Mouse (Mus musculus): ENCODE results near the gene Kctd10. TPM values are rescaled to one million over a fixed set of nuclear protein-coding genes. Genes with fewer than 3 reads are reported as not detected.

The Kctd10 gene
- polyA plus RNA-seq, 1 experiment = 41.1 TPM

GRCm38 (mm10) chr5:114358833-114359232, 21.5 kb downstream of the Kctd10 start:
- H3K4me1 ChIP-seq (ENCODE audit: control insufficient read depth, insufficient read depth, low read length) = no peaks in the 10 kb centered on the region
- H3K4me3 ChIP-seq (ENCODE audit: insufficient read depth, low read length) = no peak overlapping the region
- no peak for TF ChIP-seq CTCF (IDR thresholded peaks at IDR 0.05; ENCODE audit: low read depth, low read length)
- TF ChIP-seq POLR2A (IDR thresholded peaks at IDR 0.05; ENCODE audit: borderline replicate concordance, low read depth, low read length) = no peak
- no peak overlapping the region for H3K27ac ChIP-seq (ENCODE audit: insufficient read depth, low read depth, low read length)

- TF ChIP-seq CTCF (IDR thresholded peaks at IDR 0.05; ENCODE audit: low read depth, low read length) (no peak), POLR2A (IDR thresholded peaks at IDR 0.05; ENCODE audit: borderline replicate concordance, low read depth, low read length) (no peak)
- Histone ChIP-seq H3K4me1 (ENCODE audit: control insufficient read depth, insufficient read depth, low read length) (no peaks in the 10 kb centered on the region), H3K4me3 (ENCODE audit: insufficient read depth, low read length) (no peak overlapping the region), H3K27ac (ENCODE audit: insufficient read depth, low read depth, low read length) (no peak overlapping the region)
Measured at GRCm38 (mm10) chr5:114356936-114357751, 23.2 kb downstream of the Kctd10 start.

DNA sequence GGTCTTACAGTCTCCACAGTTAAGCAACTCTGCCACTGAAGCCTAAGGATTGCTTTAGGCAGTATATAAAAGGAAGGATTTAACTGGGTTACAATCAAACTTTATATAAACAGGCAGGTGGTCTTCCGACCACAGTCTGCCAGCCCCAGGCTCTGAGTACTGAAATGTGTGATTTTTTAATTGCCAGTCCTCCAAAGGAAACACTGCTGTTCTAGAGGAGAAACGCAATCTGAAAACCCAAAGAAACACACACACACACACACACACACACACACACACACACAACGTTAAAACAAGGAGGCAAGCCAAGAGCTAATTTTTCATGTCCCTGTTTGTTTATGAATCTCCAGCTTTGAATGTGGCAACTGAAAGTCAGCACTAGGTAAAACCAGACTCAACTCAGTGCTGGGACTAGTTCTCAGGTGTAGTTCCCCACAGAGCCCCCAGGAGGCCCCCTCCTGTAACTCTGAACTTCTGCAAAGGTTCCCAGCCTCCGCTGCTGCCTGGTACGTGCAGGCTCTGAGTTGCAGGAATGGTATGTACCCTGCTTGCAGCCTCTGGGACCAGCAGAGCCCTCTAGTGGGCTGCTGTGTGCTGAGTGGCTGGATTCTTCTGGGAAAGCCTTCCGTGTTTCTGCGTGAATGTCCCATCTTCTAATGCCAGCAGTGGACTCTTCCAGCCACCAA, 23.9 kb downstream of the Kctd10 start:
- H3K27ac ChIP-seq (ENCODE audit: insufficient read depth, low read depth, low read length) = no peak overlapping the region
- H3K4me1 ChIP-seq (ENCODE audit: control insufficient read depth, insufficient read depth, low read length) = no peaks in the 10 kb centered on the region
- TF ChIP-seq POLR2A (IDR thresholded peaks at IDR 0.05; ENCODE audit: borderline replicate concordance, low read depth, low read length) (no peak), CTCF (IDR thresholded peaks at IDR 0.05; ENCODE audit: low read depth, low read length) (peak; percentile 49; the same call in 1 of the 2 replicates)
- no peak overlapping the region for H3K4me3 ChIP-seq (ENCODE audit: insufficient read depth, low read length)

- Histone ChIP-seq H3K27ac (ENCODE audit: insufficient read depth, low read depth, low read length) (no peak overlapping the region), H3K4me3 (ENCODE audit: insufficient read depth, low read length) (no peak overlapping the region), H3K4me1 (ENCODE audit: control insufficient read depth, insufficient read depth, low read length) (no peaks in the 10 kb centered on the region)
- TF ChIP-seq POLR2A (IDR thresholded peaks at IDR 0.05; ENCODE audit: borderline replicate concordance, low read depth, low read length) = no peak
- no peak for TF ChIP-seq CTCF (IDR thresholded peaks at IDR 0.05; ENCODE audit: low read depth, low read length)
Measured at GRCm38 (mm10) chr5:114351490-114351889, 28.8 kb downstream of the Kctd10 start.

- TF ChIP-seq POLR2A (IDR thresholded peaks at IDR 0.05; ENCODE audit: borderline replicate concordance, low read depth, low read length) = no peak
- H3K27ac ChIP-seq (ENCODE audit: insufficient read depth, low read depth, low read length) = no peak overlapping the region
- H3K4me1 ChIP-seq (ENCODE audit: control insufficient read depth, insufficient read depth, low read length) = 0 out of 2 replicates have a peak, but pooled peaks cover 2% of the 10 kb centered on the region
- no peak overlapping the region for H3K4me3 ChIP-seq (ENCODE audit: insufficient read depth, low read length)
Measured at GRCm38 (mm10) chr5:114347005-114347404, 33.3 kb downstream of the Kctd10 start.

GRCm38 (mm10) chr5:114345538-114345937, 34.8 kb downstream of the Kctd10 start:
- no peak overlapping the region for H3K4me3 ChIP-seq (ENCODE audit: insufficient read depth, low read length)
- no peak overlapping the region for H3K27ac ChIP-seq (ENCODE audit: insufficient read depth, low read depth, low read length)
- TF ChIP-seq CTCF (IDR thresholded peaks at IDR 0.05; ENCODE audit: low read depth, low read length) (no peak), POLR2A (IDR thresholded peaks at IDR 0.05; ENCODE audit: borderline replicate concordance, low read depth, low read length) (no peak)
- 0 out of 2 replicates have a peak, but pooled peaks cover 2% of the 10 kb centered on the region for H3K4me1 ChIP-seq (ENCODE audit: control insufficient read depth, insufficient read depth, low read length)

DNA sequence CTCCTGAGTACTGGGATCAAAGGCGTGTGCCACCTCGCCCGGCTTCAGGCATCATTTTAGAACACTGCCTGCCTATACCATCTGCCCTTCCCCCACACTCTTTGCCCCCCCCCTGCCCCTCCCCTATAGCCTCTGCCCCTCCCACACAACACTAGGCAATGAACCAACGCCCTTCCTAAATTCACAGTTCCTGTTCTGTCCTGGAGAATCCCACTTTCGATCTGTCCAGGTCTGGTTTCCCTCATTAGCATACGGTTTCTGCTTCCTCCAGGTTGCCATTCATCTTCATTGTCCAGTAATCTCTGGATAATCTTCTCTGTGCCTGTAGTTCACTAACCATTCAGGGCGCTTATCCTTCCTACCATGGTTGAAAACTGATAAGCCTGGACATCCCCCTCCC, 36.7 kb downstream of the Kctd10 start:
- no peak overlapping the region for H3K4me3 ChIP-seq (ENCODE audit: insufficient read depth, low read length)
- H3K27ac ChIP-seq (ENCODE audit: insufficient read depth, low read depth, low read length) = no peak overlapping the region
- H3K4me1 ChIP-seq (ENCODE audit: control insufficient read depth, insufficient read depth, low read length) = 0 out of 2 replicates have a peak, but pooled peaks cover 2% of the 10 kb centered on the region
- TF ChIP-seq POLR2A (IDR thresholded peaks at IDR 0.05; ENCODE audit: borderline replicate concordance, low read depth, low read length) (no peak), CTCF (IDR thresholded peaks at IDR 0.05; ENCODE audit: low read depth, low read length) (no peak)

DNA sequence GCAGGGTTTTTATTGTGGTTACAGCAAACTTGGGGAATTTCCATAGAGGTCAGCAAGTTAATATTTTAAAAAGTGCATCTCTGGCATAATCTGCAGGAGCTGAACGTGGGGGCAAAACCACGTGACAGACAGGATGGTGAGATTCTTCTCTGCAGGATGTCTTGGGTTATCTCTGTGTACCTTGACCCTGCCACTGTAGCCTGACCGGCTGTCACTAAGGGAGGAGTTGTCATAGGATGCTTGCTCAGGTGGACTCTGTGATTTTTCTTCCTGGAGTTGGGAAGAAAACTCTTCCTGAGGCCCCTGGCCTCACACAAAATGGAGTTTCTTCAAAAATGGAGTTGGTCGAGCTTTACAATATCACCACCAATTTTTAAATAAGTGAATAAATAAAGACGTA, 37.3 kb downstream of the Kctd10 start:
- H3K4me1 ChIP-seq (ENCODE audit: control insufficient read depth, insufficient read depth, low read length) = 0 out of 2 replicates have a peak, but pooled peaks cover 2% of the 10 kb centered on the region
- no peak overlapping the region for H3K4me3 ChIP-seq (ENCODE audit: insufficient read depth, low read length)
- no peak overlapping the region for H3K27ac ChIP-seq (ENCODE audit: insufficient read depth, low read depth, low read length)
- TF ChIP-seq POLR2A (IDR thresholded peaks at IDR 0.05; ENCODE audit: borderline replicate concordance, low read depth, low read length) (no peak), CTCF (IDR thresholded peaks at IDR 0.05; ENCODE audit: low read depth, low read length) (no peak)

GRCm38 (mm10) chr5:114323791-114324507, 56.4 kb downstream of the Kctd10 start:
- H3K4me3 ChIP-seq (ENCODE audit: insufficient read depth, low read length) = no peak overlapping the region
- H3K4me1 ChIP-seq (ENCODE audit: control insufficient read depth, insufficient read depth, low read length) = no peaks in the 10 kb centered on the region
- no peak overlapping the region for H3K27ac ChIP-seq (ENCODE audit: insufficient read depth, low read depth, low read length)
- TF ChIP-seq CTCF (IDR thresholded peaks at IDR 0.05; ENCODE audit: low read depth, low read length) = no peak
- TF ChIP-seq POLR2A (IDR thresholded peaks at IDR 0.05; ENCODE audit: borderline replicate concordance, low read depth, low read length) = no peak

Data from bone marrow macrophage, adult 2 months (primary cell).